Mouse (Mus musculus) cerebellum, adult 18-20 months (tissue): Measurements from ENCODE around the gene Abca12.
A peak's percentile ranks its signal among the peaks of the same experiment; 100 is the strongest.

ENCODE experiments used
- DNase-seq, 2 experiments: peaks; one replicate each; pipeline ENCODE4 v3.0.0; 2021

Gene Abca12

DNA sequence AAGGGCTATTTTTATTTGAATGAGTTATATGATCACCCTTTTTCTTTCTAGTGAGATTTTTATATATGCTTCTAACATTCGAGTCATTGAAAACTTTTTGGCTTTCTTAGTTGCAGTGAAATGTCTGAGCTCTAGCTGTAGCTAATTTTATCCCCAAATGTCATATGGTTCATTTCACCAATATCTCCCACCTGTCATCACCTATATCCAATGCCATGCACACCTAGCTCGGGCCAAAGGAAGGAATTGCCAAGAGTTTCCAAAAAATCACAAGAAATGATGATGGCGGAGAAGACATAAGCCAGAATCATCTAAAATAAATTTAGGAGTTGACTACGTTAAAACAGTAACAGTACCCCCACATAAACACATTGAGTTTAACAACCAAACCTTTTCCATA, 102.5 kb downstream of the Abca12 start:
- DNase-seq, result no peak

DNA sequence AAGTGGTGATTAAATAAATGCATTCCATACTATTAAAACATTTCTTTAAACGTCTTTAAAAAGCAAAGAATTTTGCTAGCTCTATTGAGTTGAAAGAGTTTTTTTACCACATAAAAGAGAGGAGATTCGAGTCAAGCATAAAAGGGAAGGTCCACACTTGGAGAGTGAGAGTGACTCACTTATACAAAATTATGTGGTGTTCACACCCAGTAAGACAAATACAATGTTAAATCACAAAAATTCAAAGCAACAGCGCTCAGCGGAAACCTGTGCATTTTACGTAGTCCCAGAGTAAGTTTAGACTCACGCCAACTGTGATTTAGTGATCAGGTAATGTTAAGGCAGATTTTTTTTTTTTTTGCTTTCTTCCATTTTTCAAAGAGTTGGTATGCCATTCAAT, 104.1 kb downstream of the Abca12 start:
- DNase-seq, result no peak

DNA sequence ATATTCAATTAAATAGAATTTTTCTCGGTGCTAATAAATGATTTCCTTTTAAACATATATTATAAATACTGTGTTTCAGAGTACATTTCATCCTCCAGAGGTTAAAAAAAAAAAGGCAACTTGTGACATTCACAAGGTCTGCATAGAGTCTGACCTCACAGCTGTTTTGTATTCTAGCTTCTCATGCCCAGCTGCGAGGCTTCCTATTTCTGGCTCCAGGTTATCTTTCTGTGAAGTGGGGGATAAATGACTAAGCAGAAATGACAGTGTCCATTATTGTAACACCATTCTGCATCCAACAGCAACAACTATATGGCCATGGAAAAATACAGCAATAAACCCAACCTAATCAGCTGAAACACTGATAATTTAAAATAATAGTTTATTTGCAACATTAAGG, 107.3 kb downstream of the Abca12 start:
- no peak for DNase-seq

DNA sequence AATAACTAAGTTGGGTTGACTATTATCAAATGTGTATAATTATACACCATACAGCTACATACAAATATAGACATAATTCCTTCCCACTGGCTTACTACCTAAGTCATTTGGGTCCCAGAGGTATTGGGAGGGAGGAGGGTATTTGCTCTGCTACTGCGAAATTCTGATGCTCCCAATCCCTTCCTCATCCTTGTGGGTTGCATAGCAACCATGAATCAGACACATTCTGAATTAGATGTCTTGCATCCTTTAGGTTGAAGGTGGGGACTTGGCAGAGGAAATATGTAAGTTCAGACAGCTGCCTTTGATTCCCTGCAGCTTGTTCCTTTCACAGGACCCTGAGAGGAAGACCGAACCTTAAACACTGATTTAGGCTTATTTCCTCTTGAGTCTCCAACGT, 108.5 kb downstream of the Abca12 start:
- no peak for DNase-seq

GRCm38 (mm10) chr1:71304588-71304987, 110.1 kb downstream of the Abca12 start:
- no peak for DNase-seq

DNA sequence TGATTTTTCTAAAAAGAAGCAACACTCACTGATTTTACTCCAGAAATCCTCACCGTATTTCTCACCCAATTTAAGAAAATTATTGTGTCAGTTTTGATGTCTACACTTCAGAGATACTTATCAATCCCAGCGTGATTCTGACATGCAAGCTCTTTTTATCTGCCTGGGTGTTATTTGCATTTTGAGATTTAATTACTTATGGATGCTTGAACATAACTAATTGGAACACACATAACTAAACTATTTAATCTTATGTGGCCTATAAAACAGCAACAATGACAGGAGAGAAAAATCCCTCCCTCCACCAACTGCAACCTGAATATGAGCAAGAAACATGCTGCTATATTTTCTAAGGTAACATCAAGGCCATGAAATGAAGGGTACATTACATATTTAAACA, 117.7 kb downstream of the Abca12 start:
- DNase-seq, result no peak

- DNase-seq, result no peak
Observed at GRCm38 (mm10) chr1:71296585-71296984, 118.1 kb downstream of the Abca12 start.

- no peak for DNase-seq
Observed at GRCm38 (mm10) chr1:71291917-71292316, 122.8 kb downstream of the Abca12 start.

GRCm38 (mm10) chr1:71289511-71289910, 125.2 kb downstream of the Abca12 start:
- peak; percentile 37 to 56 for DNase-seq

DNA sequence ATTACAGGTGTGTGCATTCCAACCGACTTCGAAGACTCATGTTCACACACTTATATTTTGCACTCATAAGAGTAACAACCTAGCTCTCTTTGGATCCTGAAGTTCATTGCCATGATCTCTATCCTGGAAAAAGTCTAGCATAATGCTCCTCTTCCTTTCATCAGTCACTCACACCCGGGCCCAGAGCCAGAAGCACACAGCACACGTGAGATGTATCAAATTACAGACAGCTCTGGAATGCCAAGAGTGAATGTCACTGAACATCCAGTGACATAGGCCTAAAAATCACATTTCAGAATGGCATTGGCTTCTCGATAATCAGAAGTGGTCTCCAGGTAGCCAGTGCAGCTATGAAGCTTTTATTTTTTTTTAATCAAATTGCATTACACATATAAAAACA, 137.8 kb downstream of the Abca12 start:
- DNase-seq, result no peak

DNA sequence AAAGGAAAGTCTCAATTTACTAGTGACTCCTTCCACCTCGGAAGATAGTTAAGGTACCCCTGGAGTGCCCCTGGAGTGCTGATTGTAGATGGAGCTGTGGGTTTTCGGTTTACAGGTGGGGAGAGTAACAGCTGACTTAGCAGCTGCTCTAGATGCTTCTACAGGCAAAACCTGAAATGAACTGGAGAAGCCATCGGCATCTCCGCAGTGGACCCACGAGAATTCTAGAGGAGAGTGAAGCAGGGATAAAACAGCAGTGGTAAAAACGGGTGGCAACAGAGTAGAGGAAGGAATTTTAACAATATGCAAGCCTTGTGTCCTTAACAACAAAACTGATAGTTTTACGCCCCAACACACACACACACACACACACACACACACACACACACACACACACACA, 142.2 kb downstream of the Abca12 start:
- DNase-seq, result no peak

DNA sequence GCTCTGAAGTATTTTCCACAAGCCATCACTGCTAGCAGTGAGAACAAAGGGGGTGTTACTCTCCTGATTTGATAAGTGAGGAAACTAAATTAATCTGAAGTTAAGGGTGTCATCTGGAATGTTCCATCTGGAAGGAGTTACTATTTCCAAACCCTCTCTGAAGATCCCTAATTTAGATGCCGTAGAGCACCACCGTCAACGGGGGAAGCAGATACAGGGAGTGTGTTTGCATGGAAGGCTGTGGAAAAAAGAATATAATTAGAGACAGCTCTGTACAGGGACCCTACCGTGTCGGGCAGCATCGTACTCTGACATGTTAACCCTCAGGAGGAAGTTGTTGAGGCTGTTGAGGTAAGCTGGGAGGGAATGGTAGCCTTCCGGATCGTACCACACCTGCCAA, 142.6 kb downstream of the Abca12 start:
- DNase-seq, result no peak

GRCm38 (mm10) chr1:71270083-71270482, 144.6 kb downstream of the Abca12 start:
- DNase-seq, result no peak

DNA sequence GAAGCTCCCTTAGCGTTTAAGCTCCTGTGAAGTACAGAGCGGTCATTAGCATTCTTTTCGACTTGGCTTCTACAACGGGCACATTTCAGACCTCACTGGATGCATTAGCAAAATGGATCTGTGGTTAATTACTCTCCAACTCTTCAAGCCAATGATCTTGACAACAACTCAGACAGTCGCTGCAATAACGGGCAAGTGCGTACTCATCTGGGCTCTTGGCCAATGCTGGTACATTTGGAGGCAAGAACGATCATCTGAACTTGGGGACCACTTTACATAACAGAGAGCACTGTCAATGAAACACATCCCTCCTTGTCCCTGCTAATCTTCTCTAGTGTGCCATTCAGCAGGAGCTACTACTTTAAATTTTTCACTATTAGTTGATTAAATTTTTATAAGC, 148.1 kb downstream of the Abca12 start:
- no peak for DNase-seq

DNA sequence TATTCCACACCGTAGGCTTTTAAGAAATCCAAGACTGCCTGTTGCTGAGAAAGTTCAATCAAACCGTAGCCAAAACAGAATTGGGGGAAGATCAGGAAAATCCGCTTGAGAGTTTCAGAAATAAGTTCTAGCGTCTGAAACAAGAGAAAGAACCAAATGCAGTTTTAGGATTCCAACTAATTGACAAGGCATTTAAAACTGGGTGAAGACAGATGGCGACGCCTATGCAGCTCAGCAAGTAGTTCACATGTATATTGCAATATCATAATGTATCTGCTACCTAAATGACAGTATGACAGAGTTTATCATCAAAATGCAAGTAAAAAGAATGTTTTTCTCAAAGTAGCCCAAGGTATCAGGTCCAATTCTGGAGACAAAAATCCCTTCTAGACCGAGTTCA, 151.2 kb downstream of the Abca12 start:
- DNase-seq, result no peak

DNA sequence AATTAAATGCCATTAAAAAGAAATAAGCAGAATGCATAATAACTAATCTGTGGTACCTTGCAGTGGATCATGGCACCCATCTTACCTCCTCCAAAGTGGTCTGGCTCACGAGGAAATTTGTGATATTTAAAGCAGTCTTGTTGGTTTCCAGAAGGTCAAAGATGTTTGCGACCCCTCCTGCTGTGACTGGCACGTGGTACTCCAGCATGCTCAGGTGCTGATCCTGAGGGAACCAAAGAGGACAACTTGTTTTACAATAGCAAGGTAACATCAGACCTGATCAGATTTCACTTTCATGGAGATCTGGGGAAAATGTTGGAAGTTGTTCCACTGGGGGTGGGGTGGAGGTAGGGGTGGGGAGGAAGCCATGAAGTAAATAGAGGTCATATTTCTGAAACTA, 170.1 kb downstream of the Abca12 start:
- no peak for DNase-seq

DNA sequence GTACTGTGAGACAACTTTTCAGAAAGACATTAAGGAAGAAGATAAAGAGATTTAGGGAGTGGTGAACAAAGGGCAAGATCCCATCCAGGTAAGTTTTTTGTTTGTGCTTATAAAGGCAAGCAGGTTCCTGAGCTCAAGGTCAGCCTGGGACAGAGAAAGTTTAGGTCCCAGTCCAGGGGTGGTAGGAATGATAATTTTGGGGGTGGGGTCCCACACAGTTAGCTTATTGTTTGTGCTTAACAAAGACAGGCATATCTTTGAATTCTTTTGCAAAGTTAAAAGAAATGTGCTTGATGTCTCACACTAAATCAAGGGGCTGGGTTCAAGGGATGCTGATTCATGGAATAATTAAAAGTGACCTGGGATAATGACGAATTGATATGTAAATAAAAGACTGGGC, 173.3 kb downstream of the Abca12 start:
- no peak for DNase-seq

DNA sequence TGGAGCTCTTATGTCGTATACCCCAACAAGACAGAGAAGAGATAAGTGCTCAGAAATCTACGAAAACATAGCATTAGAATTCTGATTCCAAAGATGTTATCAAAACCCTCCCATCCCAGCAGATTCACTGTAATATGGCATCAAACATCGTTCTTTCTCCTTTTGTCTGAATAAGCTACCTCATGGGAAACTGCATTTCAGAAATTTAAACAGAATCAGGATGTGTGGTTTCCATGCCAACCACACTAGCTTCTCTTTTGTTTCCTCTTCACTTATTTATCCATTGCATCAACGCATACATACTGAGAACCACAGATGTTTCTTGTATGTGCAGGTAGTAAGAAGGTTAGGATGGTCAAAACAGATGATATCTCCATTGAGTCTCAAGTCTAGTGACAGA, 175.1 kb downstream of the Abca12 start:
- no peak for DNase-seq

GRCm38 (mm10) chr1:71235335-71235734, 179.4 kb downstream of the Abca12 start:
- DNase-seq, result no peak

DNA sequence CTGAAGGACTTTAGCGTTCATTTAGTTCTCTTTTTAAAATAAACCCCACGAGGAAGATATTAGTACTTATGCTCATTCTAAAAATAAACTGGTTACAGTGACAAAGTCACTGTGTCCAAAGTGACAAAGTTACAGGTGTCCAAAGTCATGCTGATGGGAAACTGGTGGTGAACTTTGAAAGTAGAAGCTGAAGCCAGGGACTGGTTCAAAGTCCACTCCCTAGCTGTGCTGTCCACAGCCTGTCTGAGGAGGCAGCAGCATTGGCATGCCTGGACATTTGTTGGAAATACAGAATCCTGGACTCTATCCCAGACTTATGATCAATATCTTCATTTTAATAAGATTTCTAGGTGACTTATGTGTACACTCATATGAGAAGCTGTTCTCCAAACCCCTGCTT, 183.5 kb downstream of the Abca12 start:
- no peak for DNase-seq

- no peak for DNase-seq
Observed at GRCm38 (mm10) chr1:71203581-71203980, 211.1 kb downstream of the Abca12 start.

GRCm38 (mm10) chr1:71196191-71196590, 218.5 kb downstream of the Abca12 start:
- DNase-seq, result no peak

DNA sequence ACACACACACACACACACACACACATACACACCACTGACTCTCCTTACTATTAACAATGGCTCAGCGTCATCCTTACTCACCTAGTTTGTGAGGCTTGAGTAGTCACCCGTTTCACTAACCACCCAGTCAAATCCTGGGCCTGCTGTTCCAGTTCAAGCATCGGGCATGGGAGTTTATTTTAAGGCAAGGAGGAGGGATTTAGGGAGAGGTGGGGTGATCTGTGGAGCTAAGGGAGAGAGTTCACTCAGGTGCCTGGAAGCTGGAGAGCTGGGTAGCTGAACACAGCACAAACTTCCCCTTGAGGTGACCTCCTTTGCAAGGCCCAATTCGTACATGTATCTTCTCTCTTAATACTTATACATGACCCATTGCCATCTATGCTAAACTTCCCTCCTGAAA, 219.4 kb downstream of the Abca12 start:
- DNase-seq, result no peak

- DNase-seq, result no peak
Observed at GRCm38 (mm10) chr1:71193931-71194330, 220.8 kb downstream of the Abca12 start.
